Mouse (Mus musculus) midbrain, embryonic 16.5 days (tissue): ENCODE data around the gene Schip1. TPM values are rescaled to one million over a fixed set of nuclear protein-coding genes. Genes with fewer than 3 reads are reported as not detected.

Experiments used
- ATAC-seq: fragments of 200-750 bp; cut with Nextera tagmentation; 2 replicates; pipeline ENCODE4 v1.8.0; 2017; ENCODE audit warnings: moderate TSS enrichment
- H3K27ac ChIP-seq: fragments of 300-500 bp; sonication (generic); 2 replicates; pipeline ENCODE4 v1.5.1; 2014; ENCODE audit warnings: mild to moderate bottlenecking, low read length, mixed read lengths
- H3K27me3 ChIP-seq: fragments of 300-500 bp; sonication (generic); 2 replicates; pipeline ENCODE4 v1.6.1; 2014; ENCODE audit warnings: low read depth, low read length, mixed read lengths; ENCODE audit not compliant: control insufficient read depth, insufficient read depth
- H3K36me3 ChIP-seq: fragments of 300-500 bp; sonication (generic); 2 replicates; pipeline ENCODE4 v1.6.1; 2014; ENCODE audit warnings: mild to moderate bottlenecking, low read length, moderate library complexity, mixed read lengths; ENCODE audit not compliant: control insufficient read depth, insufficient read depth
- H3K4me1 ChIP-seq: fragments of 300-500 bp; sonication (generic); 2 replicates; pipeline ENCODE4 v1.6.1; 2014; ENCODE audit warnings: mild to moderate bottlenecking, low read length, mixed read lengths; ENCODE audit not compliant: control insufficient read depth, insufficient read depth
- H3K4me2 ChIP-seq: fragments of 300-500 bp; sonication (generic); 2 replicates; pipeline ENCODE4 v1.6.1; 2014; ENCODE audit warnings: mild to moderate bottlenecking, low read length, mixed read lengths
- H3K4me3 ChIP-seq: fragments of 300-500 bp; sonication (generic); 2 replicates; pipeline ENCODE4 v1.5.1; 2014; ENCODE audit warnings: low read depth, mild to moderate bottlenecking, low read length, moderate library complexity, mixed read lengths
- H3K9ac ChIP-seq: fragments of 300-500 bp; sonication (generic); 2 replicates; pipeline ENCODE4 v1.6.1; 2014; ENCODE audit warnings: low read depth, low read length, mixed read lengths
- H3K9me3 ChIP-seq: fragments of 300-500 bp; sonication (generic); replicated peaks from 2 replicates; pipeline ENCODE4 v1.6.1; 2014; ENCODE audit warnings: mild to moderate bottlenecking, low read length, mixed read lengths; ENCODE audit not compliant: control insufficient read depth, poor library complexity, severe bottlenecking
- WGBS: fragments of 180-500 bp; shearing (Covaris S2); extraction: QIAGEN DNeasy Blood & Tissue Kit; methylation state at CpG from one replicate; pipeline ENCODE4 v1.1.7; 2014; 5-methylcytosine and 5-hydroxymethylcytosine counted together
- polyA plus RNA-seq: library from polyadenylated mRNA; unstranded; fragments of >200 nt; fragmentation: Nextera tagmentation; extraction: Ambion mirVana; gene quantifications from 2 replicates; pipeline ENCODE4 v1.2.1, GENCODE M21; 2015

Schip1 gene
- polyA plus RNA-seq, 1 experiment from 2014 or later, result 147 TPM

DNA sequence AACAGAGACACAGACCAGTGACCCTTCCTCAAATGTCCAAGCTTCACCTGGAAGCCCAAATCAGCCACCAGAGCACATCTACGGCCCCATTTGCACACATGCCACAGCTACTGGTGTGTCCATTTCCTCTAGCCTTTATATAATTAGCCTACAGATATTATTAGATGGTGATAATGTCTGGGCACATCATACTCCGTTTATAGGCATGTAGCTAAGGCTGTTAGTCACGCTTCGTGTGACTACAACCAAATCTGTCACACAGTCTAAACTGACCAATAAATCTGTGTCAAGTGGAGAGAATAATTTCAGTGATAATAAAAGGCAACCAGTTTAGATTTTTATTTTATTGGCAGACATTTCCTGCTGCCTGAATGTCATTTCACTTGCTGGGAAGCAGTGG lies 338.7 kb downstream of the Schip1 start:
- 61% methylated on average over 4 of the region's 4 CpGs for WGBS
- ATAC-seq, result peak; percentile 8; the same call in 1 of the 2 replicates
- H3K4me2 ChIP-seq, result no peak overlapping the region
- no peaks in the 10 kb centered on the region for H3K27me3 ChIP-seq
- H3K4me1 ChIP-seq, result peaks cover 26% of the 10 kb centered on the region
- no peaks in the 10 kb centered on the region for H3K9me3 ChIP-seq
- H3K36me3 ChIP-seq, result no peaks in the 10 kb centered on the region
- H3K27ac ChIP-seq, result peak overlapping the region; percentile 65; the same call in 1 of the 2 replicates
- H3K9ac ChIP-seq, result no peak overlapping the region
- no peak overlapping the region for H3K4me3 ChIP-seq

DNA sequence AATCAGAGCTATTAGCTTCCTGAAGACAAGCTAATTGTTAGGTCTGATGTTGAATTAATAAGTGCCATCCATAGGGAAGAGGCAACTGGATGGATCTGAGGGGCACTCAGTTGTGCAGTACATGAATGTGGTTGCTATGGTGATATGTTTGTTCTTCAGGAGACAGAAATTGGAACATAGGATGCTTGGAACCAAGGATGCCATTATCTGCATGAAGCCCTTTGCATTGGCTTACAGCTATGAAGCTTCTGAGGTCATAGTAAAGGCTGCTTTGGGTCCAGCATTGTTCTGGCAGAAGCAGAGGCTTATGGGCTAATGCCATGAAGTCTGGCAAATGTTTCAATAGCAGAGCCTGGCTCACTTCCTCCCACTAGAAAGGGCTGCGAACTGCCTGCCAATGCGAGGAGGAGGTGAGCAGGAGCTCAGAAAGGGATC lies 339.2 kb downstream of the Schip1 start:
- no peaks in the 10 kb centered on the region for H3K9me3 ChIP-seq
- H3K4me3 ChIP-seq, result no peak overlapping the region
- H3K4me1 ChIP-seq, result peaks cover 27% of the 10 kb centered on the region
- no peak overlapping the region for H3K9ac ChIP-seq
- H3K27me3 ChIP-seq, result no peaks in the 10 kb centered on the region
- peak; percentile 71 for ATAC-seq
- WGBS, result 48% methylated on average over 2 of the region's 2 CpGs
- H3K27ac ChIP-seq, result peak overlapping the region; percentile 65; the same call in 1 of the 2 replicates
- H3K36me3 ChIP-seq, result no peaks in the 10 kb centered on the region
- no peak overlapping the region for H3K4me2 ChIP-seq

DNA sequence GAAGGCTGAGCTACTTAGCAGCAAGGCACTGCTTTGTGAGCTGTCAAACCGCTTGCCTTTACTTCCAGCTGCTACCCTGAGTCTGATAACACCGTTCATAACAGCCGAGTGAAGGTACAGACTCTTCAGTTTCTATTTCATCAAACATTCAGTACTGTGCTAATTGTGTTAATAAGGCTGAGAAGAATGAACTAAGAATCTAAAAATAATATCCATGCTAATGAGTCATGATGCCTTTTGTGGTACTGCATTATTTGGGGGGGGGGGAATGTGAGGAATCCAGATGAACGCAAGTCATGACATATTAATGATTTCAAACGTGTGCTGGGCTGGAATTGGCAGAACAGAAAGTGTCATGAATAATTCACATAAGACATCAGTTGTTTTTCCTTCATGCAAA lies 341.1 kb downstream of the Schip1 start:
- 39% methylated on average over 5 of the region's 5 CpGs for WGBS
- peaks cover 27% of the 10 kb centered on the region for H3K4me1 ChIP-seq
- H3K4me3 ChIP-seq, result no peak overlapping the region
- no peak overlapping the region for H3K9ac ChIP-seq
- no peak overlapping the region for H3K4me2 ChIP-seq
- ATAC-seq, result no peak
- no peaks in the 10 kb centered on the region for H3K27me3 ChIP-seq
- no peak overlapping the region for H3K27ac ChIP-seq
- no peaks in the 10 kb centered on the region for H3K36me3 ChIP-seq
- no peaks in the 10 kb centered on the region for H3K9me3 ChIP-seq

DNA sequence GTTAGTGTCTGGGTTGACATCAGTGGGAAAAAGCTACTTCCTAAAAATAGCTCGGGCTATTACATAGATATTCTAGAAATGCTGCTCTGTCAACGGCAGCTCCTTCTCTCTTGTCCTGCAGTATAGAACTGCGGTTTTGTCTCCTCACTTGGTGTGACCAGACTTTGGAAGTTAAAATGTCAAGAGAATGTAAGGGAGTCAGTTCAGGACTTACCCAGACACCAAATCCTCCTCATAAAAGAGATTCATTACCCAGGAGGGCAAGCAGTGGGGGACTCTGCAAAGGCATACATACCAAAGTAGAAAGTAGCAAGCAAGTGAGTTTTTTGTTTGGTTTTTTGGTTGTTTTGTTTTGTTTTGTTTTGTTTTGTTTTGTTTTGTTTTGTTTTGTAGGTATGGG lies 347.7 kb downstream of the Schip1 start:
- Histone ChIP-seq H3K4me3 (no peak overlapping the region), H3K9me3 (no peaks in the 10 kb centered on the region), H3K4me1 (peaks cover 6% of the 10 kb centered on the region; the same call in 1 of the 2 replicates), H3K9ac (no peak overlapping the region), H3K4me2 (no peak overlapping the region), H3K36me3 (no peaks in the 10 kb centered on the region), H3K27me3 (no peaks in the 10 kb centered on the region), H3K27ac (no peak overlapping the region)
- ATAC-seq, result no peak
- WGBS, result 85% methylated on average over 3 of the region's 3 CpGs

DNA sequence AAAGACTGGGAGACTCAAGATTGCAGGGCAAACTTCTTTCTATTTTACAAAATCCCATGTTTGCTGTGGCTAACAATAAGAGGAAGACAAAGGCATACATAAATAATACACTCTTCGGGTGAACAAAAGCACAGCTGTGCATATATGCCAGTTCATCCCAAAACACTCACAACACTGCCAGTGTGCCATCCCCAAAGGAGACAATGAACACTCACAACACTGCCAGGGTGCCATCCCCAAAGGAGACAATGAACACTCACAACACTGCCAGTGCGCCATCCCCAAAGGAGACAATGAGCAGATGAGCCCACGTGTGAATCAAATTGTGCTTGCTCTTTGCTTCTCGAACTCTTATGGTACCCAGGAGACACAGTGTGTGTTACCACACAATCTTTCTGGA lies 355.2 kb downstream of the Schip1 start:
- Histone ChIP-seq H3K4me2 (no peak overlapping the region), H3K4me1 (no peaks in the 10 kb centered on the region), H3K36me3 (no peaks in the 10 kb centered on the region), H3K27ac (no peak overlapping the region), H3K9ac (no peak overlapping the region), H3K4me3 (no peak overlapping the region), H3K27me3 (no peaks in the 10 kb centered on the region), H3K9me3 (no peaks in the 10 kb centered on the region)
- WGBS, result 82% methylated on average over 4 of the region's 4 CpGs
- no peak for ATAC-seq

DNA sequence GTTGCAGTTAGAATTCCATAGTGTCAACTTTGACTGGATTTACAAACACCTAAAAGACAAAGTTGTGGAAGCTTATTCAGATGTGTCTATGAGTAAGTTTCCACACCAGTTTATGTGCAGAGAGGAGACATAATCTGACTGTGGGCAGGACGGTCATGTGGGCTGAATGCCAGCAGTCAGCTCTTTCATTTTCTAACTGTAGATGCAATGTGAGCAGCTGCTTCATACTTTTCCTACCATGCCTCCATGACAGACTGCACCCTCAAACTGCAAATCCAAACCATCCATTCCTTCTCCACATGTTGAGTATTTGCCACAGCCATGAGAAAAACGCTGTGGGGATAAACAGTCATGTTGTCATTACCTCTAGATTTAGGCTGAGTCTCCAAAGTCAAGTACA lies 356.3 kb downstream of the Schip1 start:
- H3K9me3 ChIP-seq, result no peaks in the 10 kb centered on the region
- no peak overlapping the region for H3K27ac ChIP-seq
- H3K9ac ChIP-seq, result no peak overlapping the region
- H3K4me2 ChIP-seq, result no peak overlapping the region
- WGBS, result 86% methylated on average over 2 of the region's 2 CpGs
- no peak for ATAC-seq
- no peaks in the 10 kb centered on the region for H3K36me3 ChIP-seq
- no peak overlapping the region for H3K4me3 ChIP-seq
- no peaks in the 10 kb centered on the region for H3K27me3 ChIP-seq
- no peaks in the 10 kb centered on the region for H3K4me1 ChIP-seq

DNA sequence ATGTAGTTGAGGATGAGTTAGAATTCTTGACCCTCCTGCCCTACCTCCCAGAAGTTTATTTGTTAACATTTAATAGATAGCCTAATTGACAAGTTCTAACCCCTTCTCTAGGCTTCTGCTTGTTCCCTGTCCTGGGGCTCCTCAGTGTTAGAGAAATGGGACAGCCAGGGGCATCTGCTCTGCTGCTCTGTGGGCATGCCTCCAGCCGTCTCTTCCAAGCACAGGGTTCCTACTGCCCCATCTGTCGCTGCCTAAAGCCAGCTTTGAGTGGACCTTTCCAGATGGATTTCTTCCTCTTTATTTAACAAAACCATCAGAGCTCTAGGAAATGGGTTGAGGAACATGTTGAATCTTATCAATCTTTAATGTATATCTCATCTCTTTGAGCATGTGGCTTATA lies 357.2 kb downstream of the Schip1 start:
- Histone ChIP-seq H3K9me3 (no peaks in the 10 kb centered on the region), H3K36me3 (no peaks in the 10 kb centered on the region), H3K9ac (no peak overlapping the region), H3K27me3 (no peaks in the 10 kb centered on the region), H3K4me2 (no peak overlapping the region), H3K4me1 (no peaks in the 10 kb centered on the region), H3K27ac (no peak overlapping the region), H3K4me3 (no peak overlapping the region)
- WGBS, result 89% methylated on average over 2 of the region's 2 CpGs
- no peak for ATAC-seq

DNA sequence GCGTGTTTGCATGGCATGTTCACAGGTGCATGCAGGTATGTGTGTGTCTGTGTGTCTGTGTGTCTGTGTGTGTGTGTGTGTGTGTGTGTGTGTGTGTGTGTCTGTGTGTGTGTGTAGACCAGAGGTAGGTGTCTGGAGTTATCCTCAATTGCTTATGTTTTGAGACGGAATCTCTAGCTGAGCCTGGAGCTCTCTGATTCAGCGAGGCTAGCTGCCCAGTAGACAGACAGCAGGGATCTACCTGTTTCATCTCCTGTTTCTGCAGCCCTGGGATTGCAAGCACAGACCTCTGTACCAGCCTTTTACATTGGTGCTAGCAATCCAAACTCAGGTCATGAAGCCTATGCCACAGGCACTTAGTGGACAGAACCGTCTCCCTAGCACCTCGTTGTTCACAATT lies 363.5 kb downstream of the Schip1 start:
- WGBS, result 86% methylated on average over 5 of the region's 5 CpGs
- Histone ChIP-seq H3K9me3 (0 out of 2 replicates have a peak, but pooled peaks cover 3% of the 10 kb centered on the region), H3K4me3 (no peak overlapping the region), H3K4me1 (no peaks in the 10 kb centered on the region), H3K4me2 (no peak overlapping the region), H3K36me3 (no peaks in the 10 kb centered on the region), H3K27ac (no peak overlapping the region), H3K9ac (no peak overlapping the region), H3K27me3 (no peaks in the 10 kb centered on the region)
- ATAC-seq, result no peak

DNA sequence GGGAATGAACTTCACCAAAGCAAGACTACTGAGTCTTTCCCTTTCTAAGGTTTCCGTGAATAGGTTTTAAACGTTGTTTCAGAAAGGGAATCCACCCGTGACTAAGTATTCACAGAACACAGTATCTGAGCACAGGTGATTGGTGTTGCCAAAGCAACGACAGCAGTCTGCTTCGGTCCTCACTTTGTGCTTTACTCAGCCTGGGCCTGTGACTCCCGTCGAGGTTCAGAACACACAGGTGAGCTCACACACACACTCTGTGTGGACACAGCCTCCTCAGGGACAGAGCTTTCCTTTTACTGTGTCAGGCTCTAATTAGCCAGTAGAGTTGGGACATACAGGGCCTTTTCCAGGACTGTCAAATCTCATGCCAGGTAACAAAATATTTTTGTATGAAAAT lies 369.8 kb downstream of the Schip1 start:
- H3K27ac ChIP-seq, result no peak overlapping the region
- H3K9ac ChIP-seq, result no peak overlapping the region
- WGBS, result 25% methylated on average over 7 of the region's 7 CpGs
- H3K9me3 ChIP-seq, result 0 out of 2 replicates have a peak, but pooled peaks cover 3% of the 10 kb centered on the region
- no peak overlapping the region for H3K4me3 ChIP-seq
- 0 out of 2 replicates have a peak, but pooled peaks have one; percentile 51 for ATAC-seq
- no peaks in the 10 kb centered on the region for H3K4me1 ChIP-seq
- H3K36me3 ChIP-seq, result no peaks in the 10 kb centered on the region
- no peak overlapping the region for H3K4me2 ChIP-seq
- H3K27me3 ChIP-seq, result no peaks in the 10 kb centered on the region
